Mouse (Mus musculus) heart, embryonic 15.5 days (tissue): ENCODE data around the gene Frk. TPM values are rescaled to one million over a fixed set of nuclear protein-coding genes. Genes with fewer than 3 reads are reported as not detected.
"Not testable (repeated sequence)": the region's sequence is repeated elsewhere in the genome, so short reads cannot be mapped to it uniquely, and the experiment has no call there.

ENCODE experiments used
- ATAC-seq: fragments of 200-750 bp; cut with Nextera tagmentation; replicated peaks from 2 replicates; pipeline ENCODE4 v1.8.0; 2017; ENCODE audit warnings: low read depth, moderate TSS enrichment; ENCODE audit not compliant: insufficient number of reproducible peaks, insufficient read depth, low FRiP score
- H3K27ac ChIP-seq: fragments of 300-500 bp; sonication (generic); 2 replicates; pipeline ENCODE4 v1.5.1; 2015; ENCODE audit warnings: mild to moderate bottlenecking, inconsistent platforms
- H3K27me3 ChIP-seq: fragments of 300-500 bp; sonication (generic); 2 replicates; pipeline ENCODE4 v1.6.1; 2015; ENCODE audit warnings: inconsistent platforms
- H3K36me3 ChIP-seq: fragments of 300-500 bp; sonication (generic); 2 replicates; pipeline ENCODE4 v1.6.1; 2015; ENCODE audit warnings: mild to moderate bottlenecking, inconsistent platforms
- H3K4me1 ChIP-seq: fragments of 300-500 bp; sonication (generic); replicated peaks from 2 replicates; pipeline ENCODE4 v1.6.1; 2015; ENCODE audit warnings: inconsistent platforms
- H3K4me2 ChIP-seq: fragments of 300-500 bp; sonication (generic); 2 replicates; pipeline ENCODE4 v1.6.1; 2015; ENCODE audit warnings: inconsistent platforms, mild to moderate bottlenecking, moderate library complexity
- H3K4me3 ChIP-seq: fragments of 300-500 bp; sonication (generic); 2 replicates; pipeline ENCODE4 v1.5.1; 2015; ENCODE audit warnings: mild to moderate bottlenecking, inconsistent platforms
- H3K9ac ChIP-seq: fragments of 300-500 bp; sonication (generic); 2 replicates; pipeline ENCODE4 v1.6.1; 2015; ENCODE audit warnings: mild to moderate bottlenecking, inconsistent platforms
- H3K9me3 ChIP-seq: fragments of 300-500 bp; sonication (generic); replicated peaks from 2 replicates; pipeline ENCODE4 v1.6.1; 2016; ENCODE audit warnings: inconsistent platforms
- WGBS: fragments of 180-500 bp; shearing (Covaris S2); methylation state at CpG from one replicate; pipeline ENCODE4 v1.1.7; 2015; ENCODE audit warnings: mixed read lengths; 5-methylcytosine and 5-hydroxymethylcytosine counted together
- polyA plus RNA-seq: library from polyadenylated mRNA; unstranded; fragments of >200 nt; fragmentation: Nextera tagmentation; extraction: Ambion mirVana; gene quantifications from 2 replicates; pipeline ENCODE4 v1.2.1, GENCODE M21; 2015

Gene Frk
- polyA plus RNA-seq, 1 experiment from 2014 or later, result 3.6 TPM

- no peaks in the 10 kb centered on the region for H3K36me3 ChIP-seq
- H3K4me2 ChIP-seq, result no peak overlapping the region
- no peak for ATAC-seq
- H3K4me1 ChIP-seq, result no peaks in the 10 kb centered on the region
- no peak overlapping the region for H3K9ac ChIP-seq
- no peak overlapping the region for H3K27ac ChIP-seq
- H3K4me3 ChIP-seq, result no peak overlapping the region
- no peaks in the 10 kb centered on the region for H3K9me3 ChIP-seq
- no peaks in the 10 kb centered on the region for H3K27me3 ChIP-seq
- 60% methylated on average over 2 of the region's 2 CpGs for WGBS
Observed at GRCm38 (mm10) chr10:34617216-34617615, 134.0 kb downstream of the Frk start.

GRCm38 (mm10) chr10:34618490-34618889, 135.3 kb downstream of the Frk start:
- Histone ChIP-seq H3K27me3 (no peaks in the 10 kb centered on the region), H3K27ac (no peak overlapping the region), H3K9me3 (no peaks in the 10 kb centered on the region), H3K4me1 (no peaks in the 10 kb centered on the region), H3K4me3 (no peak overlapping the region), H3K4me2 (no peak overlapping the region), H3K36me3 (no peaks in the 10 kb centered on the region), H3K9ac (no peak overlapping the region)
- no peak for ATAC-seq
- WGBS, result 44% methylated on average over 3 of the region's 3 CpGs

GRCm38 (mm10) chr10:34620540-34620939, 137.3 kb downstream of the Frk start:
- not testable (repeated sequence) for H3K36me3 ChIP-seq, H3K9ac ChIP-seq, ATAC-seq, H3K4me3 ChIP-seq, H3K4me2 ChIP-seq, H3K4me1 ChIP-seq, H3K27ac ChIP-seq, H3K9me3 ChIP-seq, H3K27me3 ChIP-seq
- 71% methylated on average over 8 of the region's 8 CpGs for WGBS

- Histone ChIP-seq H3K9ac (no peak overlapping the region), H3K4me3 (no peak overlapping the region), H3K4me2 (no peak overlapping the region), H3K9me3 (no peaks in the 10 kb centered on the region), H3K27ac (no peak overlapping the region), H3K4me1 (no peaks in the 10 kb centered on the region), H3K36me3 (no peaks in the 10 kb centered on the region), H3K27me3 (no peaks in the 10 kb centered on the region)
- ATAC-seq, result no peak
- WGBS, result 56% methylated on average over 1 of the region's 1 CpGs
Observed at GRCm38 (mm10) chr10:34638245-34638644, 155.0 kb downstream of the Frk start.

Other genes starting within 250 kb of the Frk start
- 69.4 and 72.5 TPM in 2 replicates for gene Tspyl1, start 201.2 kb upstream of the Frk start, polyA plus RNA-seq
- 18.5 and 20.1 TPM in 2 replicates for gene Tspyl4, start 186.0 kb upstream of the Frk start, polyA plus RNA-seq
- gene Col10a1, start 93.4 kb upstream of the Frk start, polyA plus RNA-seq, result 0.16 TPM in 1 of 2 replicates, not detected in the other
- gene Nt5dc1, start 64.8 kb upstream of the Frk start, polyA plus RNA-seq, result 5.1 and 6.5 TPM in 2 replicates